In the genomic region with DNA sequence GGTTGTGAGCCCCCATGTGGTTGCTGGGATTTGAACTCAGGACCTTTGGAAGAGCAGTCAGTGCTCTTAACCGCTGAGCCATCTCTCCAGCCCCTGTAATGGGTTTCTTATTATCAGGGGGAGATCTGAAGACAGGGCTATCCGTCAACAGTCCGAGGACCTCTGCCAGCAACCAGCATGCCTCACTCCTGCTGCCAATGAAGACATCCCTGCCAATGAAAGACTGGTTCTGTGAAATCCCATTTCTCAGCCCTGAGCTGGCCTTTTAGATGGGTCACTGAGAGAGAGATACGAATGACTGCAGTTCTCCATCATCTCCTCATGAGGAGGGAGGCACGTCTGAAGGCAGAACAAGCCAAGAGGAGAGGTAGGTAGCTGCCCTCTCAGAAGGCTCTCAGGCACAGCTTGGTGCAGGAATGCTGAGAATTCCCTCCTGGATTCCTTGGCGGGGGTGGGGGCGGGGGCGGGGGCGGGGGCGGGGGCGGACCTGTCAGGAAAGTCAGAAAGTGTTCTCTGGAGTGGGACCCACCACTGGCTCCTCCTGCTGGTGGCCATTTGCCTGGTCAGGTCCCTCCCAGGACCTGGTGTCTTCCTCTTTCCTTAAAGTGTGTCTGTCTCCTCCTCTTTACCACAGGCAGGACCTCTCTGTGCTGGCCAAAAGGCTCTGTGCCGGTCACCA, we compare ENCODE assay signal across 8 mouse cellular contexts. TPM values are rescaled to one million over a fixed set of nuclear protein-coding genes. Genes with fewer than 3 reads are reported as not detected.
DNase-seq lines count a peak whose midpoint lies in the region; ATAC-seq lines count a peak whose summit lies in the region.

No protein-coding gene starts in this region.

- no peak overlapping the region for H3K9ac ChIP-seq in midbrain, embryonic 16.5 days (ENCODE audit: low read depth, low read length)
- no peak overlapping the region for H3K9ac ChIP-seq in liver, embryonic 15.5 days
- H3K9ac ChIP-seq in forebrain, embryonic 11.5 days (ENCODE audit: low read length) = no peak overlapping the region

- H3K4me3 ChIP-seq in midbrain, embryonic 10.5 days = no peak overlapping the region
- H3K4me3 ChIP-seq in midbrain, embryonic 16.5 days (ENCODE audit: low read depth, low read length) = no peak overlapping the region
- no peak overlapping the region for H3K4me3 ChIP-seq in liver, embryonic 15.5 days (replicated peaks)
- no peak overlapping the region for H3K4me3 ChIP-seq in forebrain, embryonic 11.5 days (ENCODE audit: low read depth, low read length)

- ATAC-seq in midbrain, embryonic 16.5 days = no peak
- no peak for ATAC-seq in liver, embryonic 15.5 days (ENCODE audit: insufficient read depth)
- ATAC-seq in forebrain, embryonic 11.5 days (replicated peaks; ENCODE audit: low FRiP score) = no peak

- no peak overlapping the region for H3K4me2 ChIP-seq in midbrain, embryonic 16.5 days (ENCODE audit: low read length)
- H3K4me2 ChIP-seq in liver, embryonic 15.5 days = no peak overlapping the region
- no peak overlapping the region for H3K4me2 ChIP-seq in forebrain, embryonic 11.5 days (ENCODE audit: low read depth, low read length, severe bottlenecking)

- peak; percentile 89 to 92 for DNase-seq in cerebellum, postnatal 10 days
- DNase-seq in cerebellum, adult 11 months = no peak
- peak; percentile 49 for DNase-seq in midbrain, embryonic 10.5 days (ENCODE audit: low spot score)
- DNase-seq in left cerebral cortex, adult 8-10 months (ENCODE audit: low spot score in 2 of 2) = no peak
- DNase-seq in layer of hippocampus, postnatal 14 days (ENCODE audit: low spot score in 2 of 2) = no peak
- DNase-seq in forebrain, embryonic 11.5 days (ENCODE audit: low spot score) = no peak

- H3K27ac ChIP-seq in midbrain, embryonic 10.5 days (replicated peaks) = 0 out of 2 replicates have a peak overlapping the region, but pooled peaks have one; percentile 46
- H3K27ac ChIP-seq in midbrain, embryonic 16.5 days (ENCODE audit: low read length) = no peak overlapping the region
- peak overlapping the region; percentile 33; the same call in 1 of the 2 replicates for H3K27ac ChIP-seq in liver, embryonic 15.5 days (replicated peaks)
- no peak overlapping the region for H3K27ac ChIP-seq in forebrain, embryonic 11.5 days (ENCODE audit: low read depth, low read length)

- H3K27me3 ChIP-seq in midbrain, embryonic 10.5 days (ENCODE audit: low read depth, poor library complexity, severe bottlenecking) = no peaks in the 10 kb centered on the region
- no peaks in the 10 kb centered on the region for H3K27me3 ChIP-seq in midbrain, embryonic 16.5 days (ENCODE audit: control insufficient read depth, insufficient read depth, low read depth, low read length)
- no peaks in the 10 kb centered on the region for H3K27me3 ChIP-seq in liver, embryonic 15.5 days
- H3K27me3 ChIP-seq in forebrain, embryonic 11.5 days (ENCODE audit: control insufficient read depth, insufficient read depth, low read length) = no peaks in the 10 kb centered on the region

- peaks cover 24% of the 10 kb centered on the region for H3K4me1 ChIP-seq in midbrain, embryonic 10.5 days
- H3K4me1 ChIP-seq in midbrain, embryonic 16.5 days (ENCODE audit: control insufficient read depth, insufficient read depth, low read length) = no peaks in the 10 kb centered on the region
- H3K4me1 ChIP-seq in liver, embryonic 15.5 days (replicated peaks) = peaks cover 47% of the 10 kb centered on the region
- H3K4me1 ChIP-seq in forebrain, embryonic 11.5 days (replicated peaks; ENCODE audit: control insufficient read depth, insufficient read depth, low read length) = no peaks in the 10 kb centered on the region

- no peaks in the 10 kb centered on the region for H3K36me3 ChIP-seq in midbrain, embryonic 10.5 days
- H3K36me3 ChIP-seq in midbrain, embryonic 16.5 days (ENCODE audit: control insufficient read depth, insufficient read depth, low read length) = no peaks in the 10 kb centered on the region
- H3K36me3 ChIP-seq in liver, embryonic 15.5 days (replicated peaks) = no peaks in the 10 kb centered on the region
- no peaks in the 10 kb centered on the region for H3K36me3 ChIP-seq in forebrain, embryonic 11.5 days (ENCODE audit: control insufficient read depth, insufficient read depth, low read length)

- WGBS in midbrain, embryonic 10.5 days = 16% methylated on average over 12 of the region's 12 CpGs
- WGBS in midbrain, embryonic 16.5 days = 23% methylated on average over 12 of the region's 12 CpGs
- 34% methylated on average over 12 of the region's 12 CpGs for WGBS in liver, embryonic 15.5 days (ENCODE audit: insufficient replicate concordance)
- 18% methylated on average over 12 of the region's 12 CpGs for WGBS in forebrain, embryonic 11.5 days

- H3K9me3 ChIP-seq in midbrain, embryonic 10.5 days (replicated peaks) = no peaks in the 10 kb centered on the region
- no peaks in the 10 kb centered on the region for H3K9me3 ChIP-seq in midbrain, embryonic 16.5 days (replicated peaks; ENCODE audit: control insufficient read depth, low read length, poor library complexity, severe bottlenecking)
- no peaks in the 10 kb centered on the region for H3K9me3 ChIP-seq in liver, embryonic 15.5 days (replicated peaks)
- H3K9me3 ChIP-seq in forebrain, embryonic 11.5 days (ENCODE audit: control insufficient read depth, low read length) = no peaks in the 10 kb centered on the region

RNA-seq across cellular contexts. Expression of a gene that starts 7.7 kb away (rescaled TPM):
- 5.8 and 8.2 TPM in 2 replicates for polyA plus RNA-seq in midbrain, embryonic 10.5 days (2016; fragmentation: Nextera tagmentation; extraction: Ambion mirVana)
- polyA plus RNA-seq in midbrain, embryonic 16.5 days (2015; fragmentation: Nextera tagmentation; extraction: Ambion mirVana) = 1.8 and 2.0 TPM in 2 replicates
- 12.4 and 17.4 TPM in 2 replicates for polyA plus RNA-seq in liver, embryonic 15.5 days (2015; fragmentation: Nextera tagmentation; extraction: Ambion mirVana)
- total RNA-seq in left cerebral cortex, adult 8-10 months (2022) = 1 to 10 TPM; 5.6 to 6.7 (median 6.1) TPM
- 1 to 10 TPM; 5.1 to 6.5 TPM for total RNA-seq in layer of hippocampus, postnatal 14 days (2021)
- polyA plus RNA-seq in forebrain, embryonic 11.5 days (2014; fragmentation: Nextera tagmentation; extraction: Ambion mirVana) = 5.8 and 5.9 TPM in 2 replicates

RNA-seq across cellular contexts. Expression of a gene that starts 9.0 kb away (rescaled TPM):
- polyA plus RNA-seq in midbrain, embryonic 10.5 days (2016; fragmentation: Nextera tagmentation; extraction: Ambion mirVana) = 63.2 and 70.9 TPM in 2 replicates
- 5.7 and 6.2 TPM in 2 replicates for polyA plus RNA-seq in midbrain, embryonic 16.5 days (2015; fragmentation: Nextera tagmentation; extraction: Ambion mirVana)
- 45.9 and 46.0 TPM in 2 replicates for polyA plus RNA-seq in liver, embryonic 15.5 days (2015; fragmentation: Nextera tagmentation; extraction: Ambion mirVana)
- total RNA-seq in left cerebral cortex, adult 8-10 months (2022) = 1 to 10 TPM; 4.1 to 5.0 (median 4.4) TPM
- 1 to 10 TPM; 2.0 to 2.9 TPM for total RNA-seq in layer of hippocampus, postnatal 14 days (2021)
- polyA plus RNA-seq in forebrain, embryonic 11.5 days (2014; fragmentation: Nextera tagmentation; extraction: Ambion mirVana) = 57.9 and 59.6 TPM in 2 replicates

RNA-seq across cellular contexts. Expression of a gene that starts 17.9 kb away (rescaled TPM):
- 241 and 278 TPM in 2 replicates for polyA plus RNA-seq in midbrain, embryonic 10.5 days (2016; fragmentation: Nextera tagmentation; extraction: Ambion mirVana)
- polyA plus RNA-seq in midbrain, embryonic 16.5 days (2015; fragmentation: Nextera tagmentation; extraction: Ambion mirVana) = 156 and 157 TPM in 2 replicates
- 187 and 214 TPM in 2 replicates for polyA plus RNA-seq in liver, embryonic 15.5 days (2015; fragmentation: Nextera tagmentation; extraction: Ambion mirVana)
- total RNA-seq in left cerebral cortex, adult 8-10 months (2022) = 10 to 100 TPM; 52.8 to 60.2 (median 57.6) TPM
- 10 to 100 TPM; 74.0 to 82.4 TPM for total RNA-seq in layer of hippocampus, postnatal 14 days (2021)
- 235 and 251 TPM in 2 replicates for polyA plus RNA-seq in forebrain, embryonic 11.5 days (2014; fragmentation: Nextera tagmentation; extraction: Ambion mirVana)

RNA-seq across cellular contexts. Expression of a gene that starts 52.5 kb away (rescaled TPM):
- polyA plus RNA-seq in midbrain, embryonic 10.5 days (2016; fragmentation: Nextera tagmentation; extraction: Ambion mirVana) = 6.6 and 7.7 TPM in 2 replicates
- 8.4 and 8.9 TPM in 2 replicates for polyA plus RNA-seq in midbrain, embryonic 16.5 days (2015; fragmentation: Nextera tagmentation; extraction: Ambion mirVana)
- 8.2 and 8.8 TPM in 2 replicates for polyA plus RNA-seq in liver, embryonic 15.5 days (2015; fragmentation: Nextera tagmentation; extraction: Ambion mirVana)
- 10 to 100 TPM in 3 of 4 experiments, 1 to 10 TPM in 1; 9.3 to 11.5 (median 10.9) TPM for total RNA-seq in left cerebral cortex, adult 8-10 months (2022)
- total RNA-seq in layer of hippocampus, postnatal 14 days (2021) = 10 to 100 TPM; 10.9 to 11.0 TPM
- 4.5 and 5.8 TPM in 2 replicates for polyA plus RNA-seq in forebrain, embryonic 11.5 days (2014; fragmentation: Nextera tagmentation; extraction: Ambion mirVana)

RNA-seq across cellular contexts. Expression of a gene that starts 52.6 kb away (rescaled TPM):
- 51.0 and 61.2 TPM in 2 replicates for polyA plus RNA-seq in midbrain, embryonic 10.5 days (2016; fragmentation: Nextera tagmentation; extraction: Ambion mirVana)
- polyA plus RNA-seq in midbrain, embryonic 16.5 days (2015; fragmentation: Nextera tagmentation; extraction: Ambion mirVana) = 93.8 and 101 TPM in 2 replicates
- 24.2 and 33.1 TPM in 2 replicates for polyA plus RNA-seq in liver, embryonic 15.5 days (2015; fragmentation: Nextera tagmentation; extraction: Ambion mirVana)
- total RNA-seq in left cerebral cortex, adult 8-10 months (2022) = 10 to 100 TPM; 73.8 to 84.5 (median 76.0) TPM
- 10 to 100 TPM; 75.0 to 78.4 TPM for total RNA-seq in layer of hippocampus, postnatal 14 days (2021)
- 39.3 and 49.9 TPM in 2 replicates for polyA plus RNA-seq in forebrain, embryonic 11.5 days (2014; fragmentation: Nextera tagmentation; extraction: Ambion mirVana)

Comparison
In these comparisons a context has a peak if more than half of its experiments do, and no peak if none do; other contexts are left out.
1. DNase-seq: peak in cerebellum, postnatal 10 days (2 of 2) and midbrain, embryonic 10.5 days (single experiment); none in cerebellum, adult 11 months (single experiment), left cerebral cortex, adult 8-10 months (0 of 2), layer of hippocampus, postnatal 14 days (0 of 2) and forebrain, embryonic 11.5 days (single experiment).
2. H3K27ac ChIP-seq: peak in midbrain, embryonic 10.5 days (single experiment) and liver, embryonic 15.5 days (single experiment); none in midbrain, embryonic 16.5 days (single experiment) and forebrain, embryonic 11.5 days (single experiment).